Comparison of ENCODE assay signal across 9 mouse cellular contexts in the genomic region with DNA sequence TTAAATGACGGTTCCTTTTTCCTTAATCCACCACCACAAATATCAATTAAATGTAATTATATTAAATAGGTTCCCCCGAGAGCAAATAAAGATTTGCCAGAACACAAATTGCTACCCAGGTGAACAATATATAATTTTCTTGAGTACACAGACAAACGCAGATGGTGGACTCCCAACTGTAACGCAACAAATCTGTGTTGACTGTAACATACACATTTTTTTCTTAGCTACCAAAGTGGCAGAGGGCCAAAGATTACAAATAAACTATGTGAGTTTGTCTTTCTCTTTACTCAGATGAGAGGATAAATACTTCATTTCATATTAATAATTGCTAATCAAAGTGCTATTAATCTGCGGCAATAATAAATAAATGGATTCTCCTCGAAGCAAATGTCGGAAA.
"Had no signal": no experiment of that assay in that cellular context is flagged by ENCODE, and none has a peak within 500 bp of the region (broad histone marks: within the 10 kb centered on the region; RNA-seq: fewer than 3 reads in every experiment).

No protein-coding gene starts in this region.

- H3K4me2 ChIP-seq: intestine, embryonic 15.5 days; midbrain, embryonic 12.5 days had no signal

- H3K9ac ChIP-seq: intestine, embryonic 15.5 days; liver, embryonic 14.5 days; midbrain, embryonic 12.5 days had no signal

- DNase-seq: kidney, adult 8-10 months; lung, adult 18-20 months; right cerebral cortex, postnatal 14 days; thymus, adult 18-20 months; thymus, postnatal 14 days had no signal

- H3K27me3 ChIP-seq: intestine, embryonic 15.5 days had no signal

- ATAC-seq: intestine, embryonic 15.5 days; midbrain, embryonic 16.5 days had no signal

- H3K4me1 ChIP-seq: intestine, embryonic 15.5 days had no signal

- H3K36me3 ChIP-seq: intestine, embryonic 15.5 days; midbrain, embryonic 12.5 days had no signal

- H3K9me3 ChIP-seq: intestine, embryonic 15.5 days; midbrain, embryonic 12.5 days had no signal

- H3K4me3 ChIP-seq: intestine, embryonic 15.5 days; midbrain, embryonic 12.5 days had no signal

- H3K27ac ChIP-seq: intestine, embryonic 15.5 days; liver, embryonic 14.5 days; midbrain, embryonic 12.5 days had no signal
